Mouse (Mus musculus) adrenal gland (tissue): ENCODE results near the gene Camk1d.
"Not testable (repeated sequence)": the region's sequence is repeated elsewhere in the genome, so short reads cannot be mapped to it uniquely, and the experiment has no call there.

Experiments
- intact Hi-C: fragments of 180-260 bp; cut with DNase I; formaldehyde crosslinking; loops from one replicate; pipeline ENCODE4 v1.15.1; 2025

Gene Camk1d

DNA sequence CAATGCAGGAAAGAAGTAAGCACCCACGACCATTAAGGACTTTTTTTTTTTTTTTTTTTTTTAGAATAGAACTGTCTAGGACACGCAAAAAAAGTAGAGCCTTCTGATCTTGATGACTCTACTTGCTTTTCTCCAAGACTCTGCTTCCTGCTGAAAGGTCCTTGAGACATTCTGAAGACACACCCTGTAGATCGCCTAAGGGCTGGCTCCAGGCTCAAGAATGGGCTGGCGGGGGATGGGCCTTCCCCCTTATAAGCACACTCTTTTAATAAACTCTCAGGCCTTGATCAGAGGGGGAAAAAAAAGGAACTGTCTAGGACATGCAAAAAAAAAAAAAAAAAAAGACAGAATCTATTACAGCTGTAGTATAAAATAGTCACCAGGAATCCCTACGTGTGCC lies 430.0 kb downstream of the Camk1d start:
- intact Hi-C loops: no loop called here

DNA sequence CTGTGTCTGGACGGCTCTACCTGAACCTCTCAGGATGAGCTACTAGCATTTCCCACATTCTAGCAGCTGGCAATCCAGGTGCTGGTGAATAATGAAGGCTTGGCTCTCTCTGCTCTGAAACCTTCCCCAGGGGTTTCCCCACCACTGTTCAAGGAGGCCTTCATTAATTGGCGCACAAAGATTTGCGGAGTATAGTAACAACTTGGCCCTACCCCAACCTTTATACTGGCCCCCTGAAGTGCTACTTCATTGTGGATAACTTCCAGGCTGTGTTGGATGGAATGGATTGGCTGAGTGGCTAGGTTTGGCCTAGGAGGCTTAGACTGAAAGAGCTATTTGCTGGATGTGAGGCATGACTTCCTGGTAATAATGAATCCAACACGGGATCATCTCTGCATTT lies 431.7 kb downstream of the Camk1d start:
- intact Hi-C loops: no loop called here

DNA sequence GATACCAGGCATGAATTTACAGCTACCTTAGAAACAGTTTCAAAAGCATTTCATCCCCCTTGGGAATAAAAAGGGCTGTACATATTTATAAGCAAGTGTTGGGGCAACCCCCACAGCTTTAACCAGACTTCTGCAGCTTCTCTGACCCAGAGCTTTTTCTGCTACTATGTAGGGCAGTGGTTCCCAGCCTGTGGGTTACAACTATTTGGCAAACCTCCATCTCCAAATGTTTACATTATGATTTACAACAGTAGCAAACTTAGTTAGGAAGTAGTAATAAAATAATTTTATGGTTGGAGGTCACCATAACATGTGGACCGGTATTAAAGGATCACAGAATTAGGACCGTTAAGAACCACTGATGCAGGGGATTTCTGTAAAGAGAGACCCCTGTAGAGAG lies 446.3 kb downstream of the Camk1d start:
- intact Hi-C loops: no loop called here

DNA sequence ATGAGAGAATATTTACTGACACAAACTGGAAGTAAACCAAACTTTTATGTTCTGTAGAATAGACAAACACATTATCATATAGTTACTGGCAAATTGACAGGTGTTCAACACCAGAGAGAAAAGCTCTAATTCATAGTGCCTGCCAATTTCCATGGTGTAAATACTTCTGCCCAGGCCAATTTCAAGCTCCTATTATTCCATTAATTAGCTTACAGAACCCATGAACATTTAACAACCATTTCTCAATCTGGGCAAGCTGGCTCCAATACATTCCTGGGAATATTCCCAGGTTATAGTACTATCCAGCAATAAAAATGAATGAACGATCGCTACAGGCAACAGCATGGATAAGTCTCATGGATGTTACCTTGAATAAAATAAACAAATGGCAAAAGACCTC lies 452.0 kb downstream of the Camk1d start:
- intact Hi-C loops: no loop called here

DNA sequence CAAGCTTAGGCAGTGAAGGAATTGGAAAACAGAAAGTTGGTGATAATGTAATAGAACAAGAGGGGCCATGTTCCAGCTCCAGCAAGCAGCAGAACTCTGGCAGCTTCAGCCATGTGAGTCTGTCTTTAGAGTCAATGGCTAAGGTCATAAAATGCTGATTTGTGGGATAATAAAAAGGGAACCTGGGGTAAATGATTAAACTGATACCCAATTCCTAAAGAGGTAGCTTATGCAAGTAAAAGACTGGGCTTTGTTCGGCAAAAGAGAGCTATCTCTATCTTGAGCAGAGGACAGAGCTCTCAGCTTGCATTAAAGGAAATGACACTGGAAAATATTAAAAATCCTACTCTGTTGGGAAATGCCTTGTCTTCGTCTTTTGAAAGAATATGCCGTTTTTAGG lies 456.1 kb downstream of the Camk1d start:
- intact Hi-C loops: no loop called here

DNA sequence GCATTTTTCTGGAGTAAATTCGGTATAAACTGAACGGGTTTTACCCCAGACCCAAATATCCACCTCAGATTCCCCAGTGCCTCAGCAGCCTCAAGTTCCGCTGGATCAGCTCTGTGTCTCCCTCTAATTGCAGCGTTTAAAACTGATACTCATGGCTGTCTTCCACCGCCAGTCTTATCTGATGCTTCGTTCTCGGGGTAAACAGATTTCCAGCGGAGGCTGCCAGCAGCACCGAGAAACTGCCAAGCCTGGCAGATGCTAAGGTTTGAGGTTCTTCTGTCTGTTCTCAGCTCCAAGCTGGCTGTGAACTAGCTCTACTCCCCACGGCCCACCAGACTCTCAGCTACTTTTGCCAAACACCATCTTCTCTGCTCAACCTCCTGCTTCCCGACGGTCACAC lies 464.3 kb downstream of the Camk1d start:
- intact Hi-C loops: no loop called here

DNA sequence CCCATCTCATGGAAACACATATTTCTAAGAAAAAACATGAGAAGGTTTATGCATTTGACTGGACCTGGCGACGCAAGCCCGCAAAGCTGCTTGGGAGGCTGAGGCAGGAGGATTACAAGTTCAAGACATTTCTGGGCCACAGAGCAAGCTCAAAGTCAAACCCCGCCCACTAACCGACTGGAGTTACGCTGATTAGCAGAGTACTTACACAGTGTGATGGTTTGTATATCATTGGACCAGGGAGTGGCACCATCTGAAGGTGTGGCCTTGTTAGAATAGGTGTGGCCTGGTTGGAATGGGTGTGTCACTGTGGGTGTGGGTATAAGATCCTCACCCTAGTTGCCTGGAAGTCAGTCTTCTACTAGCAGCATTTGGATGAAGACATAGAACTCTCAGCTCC lies 465.1 kb downstream of the Camk1d start:
- intact Hi-C loops: not testable (repeated sequence)
